Mouse (Mus musculus) CH12.LX (cell line): ENCODE measurements around the gene C130050O18Rik.

Experiments
- CTCF ChIP-seq, 2 experiments: IDR thresholded peaks in 1 of 2; conservative IDR thresholded peaks in 1 of 2; 2 replicates each; pipeline ENCODE4 v1.5.1; 2011 to 2012; ENCODE audit warnings: low read depth in 2 of 2, low read length in 2 of 2, improper control_type of control experiment in 1 of 2, inconsistent platforms in 1 of 2, mild to moderate bottlenecking in 1 of 2, moderate library complexity in 1 of 2
- ELF1 ChIP-seq: IDR thresholded peaks from 2 replicates; pipeline ENCODE4 v1.6.1; 2014; ENCODE audit warnings: low read depth, mild to moderate bottlenecking, inconsistent platforms, low read length, improper control_type of control experiment
- EP300 ChIP-seq: IDR thresholded peaks from 2 replicates; pipeline ENCODE4 v1.6.1; 2011; ENCODE audit warnings: low read length, improper control_type of control experiment
- HCFC1 ChIP-seq: IDR thresholded peaks from 2 replicates; pipeline ENCODE4 v1.6.1; 2012; ENCODE audit warnings: low read depth, mild to moderate bottlenecking, inconsistent platforms, low read length, improper control_type of control experiment
- JUND ChIP-seq: conservative IDR thresholded peaks from 2 replicates; pipeline ENCODE4 v1.6.1; 2011; ENCODE audit warnings: low read depth, low read length, improper control_type of control experiment
- PAX5 ChIP-seq: IDR thresholded peaks from 2 replicates; pipeline ENCODE4 v1.6.1; 2012; ENCODE audit warnings: low read length, inconsistent platforms, mixed read lengths
- POLR2A ChIP-seq: IDR thresholded peaks from 2 replicates; pipeline ENCODE4 v1.6.1; 2011; ENCODE audit warnings: low read depth, mild to moderate bottlenecking, improper control_type of control experiment, low read length

GRCm38 (mm10) chr5:139405478-139405877, 398 bp downstream of the C130050O18Rik start:
- TF ChIP-seq POLR2A (no peak), CTCF (conservative IDR thresholded peaks at IDR 0.05 in 1 of 2, IDR thresholded peaks at IDR 0.05 in 1 of 2; ENCODE audit: low read depth in 2 of 2, low read length in 2 of 2) (no peak), EP300 (no peak), ELF1 (no peak), JUND (no peak), PAX5 (no peak), HCFC1 (no peak)
